Mouse (Mus musculus) limb, embryonic 10.5 days (tissue): ENCODE data around the gene Avl9. TPM values are rescaled to one million over a fixed set of nuclear protein-coding genes. Genes with fewer than 3 reads are reported as not detected.

Experiments used
- DNase-seq: peaks from one replicate; pipeline ENCODE4 v3.0.0-alpha.2; 2017; ENCODE audit warnings: low spot score
- H3K27ac ChIP-seq: fragments of 300-500 bp; sonication (generic); 2 replicates; pipeline ENCODE4 v1.5.1; 2016; ENCODE audit warnings: mild to moderate bottlenecking
- H3K27me3 ChIP-seq: fragments of 300-500 bp; sonication (generic); 2 replicates; pipeline ENCODE4 v1.6.1; 2016; ENCODE audit warnings: low read depth, mild to moderate bottlenecking; ENCODE audit not compliant: poor library complexity, severe bottlenecking
- H3K36me3 ChIP-seq: fragments of 300-500 bp; sonication (generic); 2 replicates; pipeline ENCODE4 v1.6.1; 2016; ENCODE audit warnings: mild to moderate bottlenecking, moderate library complexity
- H3K4me1 ChIP-seq: fragments of 300-500 bp; sonication (generic); 2 replicates; pipeline ENCODE4 v1.6.1; 2016
- H3K4me3 ChIP-seq: fragments of 300-500 bp; sonication (generic); 2 replicates; pipeline ENCODE4 v1.5.1; 2016; ENCODE audit warnings: mild to moderate bottlenecking, moderate library complexity
- H3K9me3 ChIP-seq: fragments of 300-500 bp; sonication (generic); replicated peaks from 2 replicates; pipeline ENCODE4 v1.6.1; 2016; ENCODE audit warnings: mild to moderate bottlenecking
- WGBS: fragments of 180-500 bp; shearing (Covaris S2); methylation state at CpG from one replicate; pipeline ENCODE4 v1.1.7; 2016; 5-methylcytosine and 5-hydroxymethylcytosine counted together
- polyA plus RNA-seq: library from polyadenylated mRNA; unstranded; fragments of >200 nt; fragmentation: Nextera tagmentation; extraction: Ambion mirVana; gene quantifications from 2 replicates; pipeline ENCODE4 v1.2.1, GENCODE M21; 2016

The Avl9 gene
- polyA plus RNA-seq, 1 experiment from 2014 or later, result 15.2 TPM

GRCm38 (mm10) chr6:56798152-56798465, 83.4 kb downstream of the Avl9 start:
- DNase-seq, result no peak
- H3K27me3 ChIP-seq, result no peaks in the 10 kb centered on the region
- H3K9me3 ChIP-seq, result no peaks in the 10 kb centered on the region
- WGBS, result 19% methylated on average over 8 of the region's 8 CpGs
- H3K4me1 ChIP-seq, result peaks cover 19% of the 10 kb centered on the region
- peak overlapping the region; percentile 99 for H3K27ac ChIP-seq
- H3K4me3 ChIP-seq, result peak overlapping the region; percentile 85
- H3K36me3 ChIP-seq, result peaks cover 7% of the 10 kb centered on the region; the same call in 1 of the 2 replicates

DNA sequence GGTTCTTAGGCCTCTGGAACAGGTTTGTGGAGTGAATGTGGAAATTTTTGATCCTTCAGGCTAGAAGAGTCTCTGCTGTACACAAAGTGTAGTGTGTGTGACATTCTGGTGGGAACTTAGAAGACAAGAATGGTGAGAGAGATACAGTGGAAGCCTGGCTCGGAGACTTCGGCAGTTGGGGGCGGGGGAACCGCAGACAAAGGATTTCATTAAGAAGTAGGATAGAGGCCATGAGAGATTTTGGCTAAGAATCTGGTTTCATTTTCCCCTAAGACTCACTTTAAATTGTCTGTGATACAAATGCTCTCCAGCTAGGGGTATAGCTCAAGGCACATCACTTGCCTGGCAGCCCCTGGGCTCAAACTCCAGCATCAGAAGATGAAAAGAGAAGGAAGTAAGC, 90.3 kb downstream of the Avl9 start:
- H3K9me3 ChIP-seq, result no peaks in the 10 kb centered on the region
- 91% methylated on average over 4 of the region's 4 CpGs for WGBS
- no peak overlapping the region for H3K4me3 ChIP-seq
- DNase-seq, result no peak
- H3K27ac ChIP-seq, result no peak overlapping the region
- no peaks in the 10 kb centered on the region for H3K36me3 ChIP-seq
- no peaks in the 10 kb centered on the region for H3K27me3 ChIP-seq
- H3K4me1 ChIP-seq, result no peaks in the 10 kb centered on the region

DNA sequence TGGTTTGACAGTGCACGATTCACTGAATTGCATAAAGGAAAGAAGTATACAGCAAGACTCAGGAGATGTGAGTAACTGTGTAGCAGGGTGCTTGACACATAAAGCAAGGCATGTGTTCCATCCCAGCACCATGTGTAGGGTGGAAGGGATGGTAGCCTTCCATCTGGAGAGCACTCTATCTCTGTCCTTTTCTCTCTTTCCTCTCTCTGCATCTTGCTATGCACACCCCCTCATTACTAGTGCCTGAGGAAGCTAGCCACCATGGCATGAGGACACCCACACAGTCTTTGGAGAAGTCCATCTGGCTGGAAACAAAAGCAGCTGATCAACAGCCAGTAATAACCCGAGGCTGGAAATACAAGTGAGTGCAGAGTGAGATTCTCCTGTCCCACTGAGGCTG, 91.5 kb downstream of the Avl9 start:
- WGBS, result 75% methylated on average over 2 of the region's 2 CpGs
- no peak overlapping the region for H3K27ac ChIP-seq
- no peaks in the 10 kb centered on the region for H3K27me3 ChIP-seq
- DNase-seq, result no peak
- no peak overlapping the region for H3K4me3 ChIP-seq
- H3K9me3 ChIP-seq, result no peaks in the 10 kb centered on the region
- no peaks in the 10 kb centered on the region for H3K36me3 ChIP-seq
- H3K4me1 ChIP-seq, result no peaks in the 10 kb centered on the region

GRCm38 (mm10) chr6:56808656-56809055, 94.0 kb downstream of the Avl9 start:
- Histone ChIP-seq H3K36me3 (no peaks in the 10 kb centered on the region), H3K27ac (no peak overlapping the region), H3K9me3 (no peaks in the 10 kb centered on the region), H3K4me3 (no peak overlapping the region), H3K4me1 (no peaks in the 10 kb centered on the region), H3K27me3 (no peaks in the 10 kb centered on the region)
- 17% methylated on average over 3 of the region's 3 CpGs for WGBS
- no peak for DNase-seq

Other genes with a start within 250 kb of the Avl9 start
- gene Pde1c, start 145.8 kb upstream of the Avl9 start, polyA plus RNA-seq, result 0.79 and 1.1 TPM in 2 replicates
- 189 and 222 TPM in 2 replicates for gene Lsm5, start 10.2 kb upstream of the Avl9 start, polyA plus RNA-seq
- gene Kbtbd2, start 82.9 kb downstream of the Avl9 start, polyA plus RNA-seq, result 37.3 and 42.6 TPM in 2 replicates
- 64.6 and 65.4 TPM in 2 replicates for gene Fkbp9, start 117.2 kb downstream of the Avl9 start, polyA plus RNA-seq
- 54.1 and 61.5 TPM in 2 replicates for gene Nt5c3, start 209.0 kb downstream of the Avl9 start, polyA plus RNA-seq
- 0.31 TPM in 1 of 2 replicates, not detected in the other for gene Vmn1r4, start 209.1 kb downstream of the Avl9 start, polyA plus RNA-seq